Mouse (Mus musculus): Measurements from ENCODE around the gene Olfr1061.

DNA sequence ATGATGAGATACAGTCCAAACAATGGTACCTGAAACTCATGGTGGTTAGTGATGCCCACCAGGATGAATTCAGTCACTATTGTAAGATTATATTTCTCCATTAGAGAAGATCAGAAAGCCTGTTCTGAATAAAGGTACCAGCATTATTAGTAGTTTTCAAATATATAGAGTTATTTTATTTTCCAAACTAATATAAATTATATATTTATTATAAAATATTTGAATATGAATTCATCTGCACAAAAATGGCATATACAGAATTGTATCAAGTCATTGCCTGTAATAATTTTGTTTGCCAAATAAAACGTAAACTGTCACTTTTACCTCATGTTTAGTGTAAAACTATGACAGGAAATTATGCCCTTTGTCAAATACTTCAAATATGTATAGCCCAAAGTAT is at the start of gene Olfr1061:
- TF ChIP-seq CTCF (IDR thresholded peaks at IDR 0.05; ENCODE audit: low read depth) (no peak), EP300 (IDR thresholded peaks at IDR 0.05; ENCODE audit: low read depth) (no peak)

Measured in heart, postnatal 0 days (tissue).